Mouse (Mus musculus): ENCODE measurements at regions not wholly inside any gene's neighbourhood (a gene's known extent, or its start where the extent isn't known, plus 50 kb on each side); places are given as distances from the start of the nearest gene placed in this dataset.
"Not testable (repeated sequence)": the region's sequence is repeated elsewhere in the genome, so short reads cannot be mapped to it uniquely, and the experiment has no call there.

- not testable (repeated sequence) for DNase-seq
These were observed 187.2 kb upstream of the 5730507C01Rik start for GRCm38 (mm10) chr12:18327136-18327535.

- not testable (repeated sequence) for DNase-seq
These were observed 167.6 kb upstream of the 5730507C01Rik start for GRCm38 (mm10) chr12:18346692-18347091.

GRCm38 (mm10) chr12:18347122-18347521 lies 167.2 kb upstream of the 5730507C01Rik start:
- DNase-seq: not testable (repeated sequence)

- DNase-seq: peak in 1 of 2 experiments; percentile 1
These were observed 127.1 kb upstream of the 5730507C01Rik start for GRCm38 (mm10) chr12:18387257-18387656.

- no peak for DNase-seq
These were observed 126.5 kb upstream of the 5730507C01Rik start for GRCm38 (mm10) chr12:18387821-18388220.

Data from kidney, adult 8-10 months (tissue).